Mouse (Mus musculus) kidney, postnatal 4 days (tissue): ENCODE measurements at regions not wholly inside any gene's neighbourhood (a gene's known extent, or its start where the extent isn't known, plus 50 kb on each side); places are given as distances from the start of the nearest gene placed in this dataset.

Experiments used
- DNase-seq, 2 experiments: peaks; one replicate each; pipeline ENCODE4 v3.0.0; 2021; ENCODE audit warnings: mixed read lengths in 2 of 2

DNA sequence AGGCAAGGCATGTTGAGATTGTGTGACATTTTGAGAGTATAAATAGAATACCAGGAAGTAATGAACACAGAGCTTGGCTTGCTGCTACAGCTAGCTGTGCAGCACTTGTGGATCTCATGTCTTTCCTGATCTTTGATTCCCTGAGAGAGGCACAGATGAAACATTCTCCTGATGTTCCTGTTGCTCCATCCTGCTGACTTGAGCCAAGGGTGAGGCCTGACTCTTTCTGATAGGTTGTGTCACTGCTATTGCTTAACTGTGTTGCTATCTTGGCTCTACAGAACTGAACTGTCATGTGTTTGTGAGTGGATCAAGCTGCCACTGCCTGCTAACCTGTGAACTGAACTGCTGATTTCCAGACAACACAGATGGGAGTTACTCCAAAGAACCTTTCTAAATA, 344.5 kb upstream of the Robo1 start:
- no peak for DNase-seq

DNA sequence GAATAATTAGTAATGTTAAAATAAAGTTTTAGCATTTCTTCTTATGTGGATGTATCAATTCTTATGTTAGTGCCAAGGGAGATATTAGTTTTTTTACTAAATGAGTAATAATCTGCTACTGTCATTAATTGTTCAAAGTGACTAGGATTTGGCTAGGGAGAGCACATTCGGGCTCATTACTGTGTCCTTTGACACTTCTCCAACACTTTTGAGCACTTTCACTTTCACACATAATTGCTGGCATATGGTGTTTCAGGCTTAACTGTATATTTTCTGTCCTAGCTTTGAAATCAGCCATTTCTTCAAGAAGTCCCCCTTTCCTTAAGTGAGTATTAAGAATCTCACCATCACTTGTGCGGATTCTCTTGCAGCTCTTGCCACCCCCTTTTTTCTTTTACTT, 334.3 kb upstream of the Robo1 start:
- DNase-seq: no peak

DNA sequence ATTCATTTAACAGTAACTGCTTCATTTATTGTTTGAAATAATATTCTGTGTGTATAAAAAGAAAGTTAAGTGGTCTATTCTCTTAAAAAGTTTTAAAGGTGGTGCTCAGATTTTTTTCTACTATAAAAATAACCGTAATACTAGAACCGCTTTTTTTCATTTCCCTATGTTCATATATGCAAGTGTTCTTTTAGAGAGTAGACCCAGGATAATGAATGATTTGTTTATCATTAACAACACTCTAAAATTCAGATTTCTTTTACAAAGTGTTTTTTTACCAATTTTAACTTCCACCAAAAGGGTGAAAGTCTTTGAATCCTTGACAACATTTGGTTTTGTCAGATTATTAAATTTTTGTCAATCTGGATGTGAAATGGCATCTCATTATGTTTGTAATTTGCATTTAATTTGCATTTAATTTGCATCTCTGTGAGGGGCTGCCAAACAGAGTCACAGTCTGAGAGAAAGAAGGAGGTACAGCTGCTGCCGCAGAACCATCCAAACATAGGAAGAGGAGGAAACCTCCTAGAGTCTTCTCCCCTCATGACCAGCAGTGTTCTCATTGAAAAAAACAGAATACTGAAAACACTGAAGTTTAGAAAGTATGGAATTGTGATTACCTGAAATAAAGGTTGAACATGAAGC, 310.4 kb upstream of the Robo1 start:
- no peak for DNase-seq

DNA sequence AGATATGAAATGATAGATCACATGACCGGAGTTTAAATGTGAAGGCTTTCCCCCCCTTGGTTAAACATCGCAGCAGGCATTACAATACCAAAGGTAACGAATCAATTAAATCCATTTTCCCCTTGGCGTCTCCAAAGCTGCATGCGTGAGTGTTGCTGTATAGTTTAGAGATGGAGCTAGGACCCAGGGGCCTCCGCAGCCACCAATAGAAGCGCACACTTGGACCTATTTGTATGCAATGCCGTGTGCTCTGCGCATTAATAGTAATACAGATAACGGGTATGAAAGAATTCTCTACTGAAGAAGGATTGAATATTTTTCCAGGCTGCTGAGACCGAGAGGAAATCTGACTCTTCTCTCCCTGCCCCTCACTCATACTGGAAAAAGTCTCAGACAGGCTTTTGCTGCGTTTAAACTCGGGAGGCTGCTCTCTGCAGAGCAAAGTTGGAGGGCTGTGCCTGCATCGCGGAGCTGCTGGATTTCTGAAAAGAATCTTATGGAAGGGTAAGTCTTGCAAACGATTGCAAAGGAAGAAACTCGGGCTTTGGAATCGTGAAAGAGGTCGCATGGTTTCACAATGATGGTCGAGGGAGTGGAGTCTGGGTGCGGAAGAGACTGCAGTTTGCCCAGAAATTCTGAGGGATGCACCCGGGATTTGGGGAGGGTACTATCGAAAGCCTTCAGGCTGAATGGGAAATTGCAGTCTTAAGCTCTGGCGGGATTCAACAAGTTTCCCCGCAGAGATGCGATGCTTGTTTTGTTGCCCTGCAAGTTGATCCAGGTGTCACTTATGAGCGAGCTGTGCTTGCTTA, 280.5 kb upstream of the Robo1 start:
- DNase-seq: peak; percentile 2 to 12

DNA sequence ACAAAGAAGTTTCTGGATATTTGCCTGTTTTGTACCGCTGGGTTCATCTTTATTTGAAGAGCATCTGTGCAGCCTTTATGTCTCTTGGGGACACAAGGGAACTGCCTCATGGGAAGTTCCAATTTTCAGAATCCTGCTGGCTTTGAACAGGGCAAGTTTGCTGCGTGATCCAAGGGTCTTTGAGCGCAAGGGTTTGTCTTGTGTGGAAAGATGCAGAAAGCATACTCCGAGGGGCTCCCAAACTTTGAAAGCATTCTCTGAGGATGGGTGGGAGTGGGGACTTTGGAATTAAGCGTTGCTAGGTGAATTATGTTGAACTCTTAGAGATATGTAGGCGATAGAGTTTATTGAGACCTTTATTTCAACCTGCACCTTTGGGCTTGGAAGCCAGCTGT, 279.9 kb upstream of the Robo1 start:
- DNase-seq: no peak

GRCm38 (mm10) chr16:72028798-72029197, 279.3 kb upstream of the Robo1 start:
- peak; percentile 11 to 27 for DNase-seq

- DNase-seq: no peak
Measured at GRCm38 (mm10) chr16:72029273-72029672, 278.8 kb upstream of the Robo1 start.

DNA sequence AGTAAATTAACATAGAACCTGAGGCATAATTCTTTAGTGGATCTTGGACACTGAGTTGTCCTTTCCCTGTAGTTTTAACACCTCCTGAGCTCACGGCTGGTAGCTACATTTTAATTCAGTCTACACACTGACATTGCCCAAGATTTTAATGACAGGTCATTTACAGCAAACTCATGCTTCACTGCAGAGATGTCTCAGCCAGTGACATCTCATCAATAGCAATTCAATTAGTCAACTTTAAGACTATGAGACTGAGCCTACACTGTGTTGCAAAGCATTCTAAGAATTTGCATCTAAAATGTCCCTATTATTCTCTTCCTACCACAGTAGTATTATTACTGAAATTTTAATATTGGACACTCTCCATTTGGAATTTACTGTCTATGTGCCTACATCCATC, 239.9 kb upstream of the Robo1 start:
- no peak for DNase-seq

DNA sequence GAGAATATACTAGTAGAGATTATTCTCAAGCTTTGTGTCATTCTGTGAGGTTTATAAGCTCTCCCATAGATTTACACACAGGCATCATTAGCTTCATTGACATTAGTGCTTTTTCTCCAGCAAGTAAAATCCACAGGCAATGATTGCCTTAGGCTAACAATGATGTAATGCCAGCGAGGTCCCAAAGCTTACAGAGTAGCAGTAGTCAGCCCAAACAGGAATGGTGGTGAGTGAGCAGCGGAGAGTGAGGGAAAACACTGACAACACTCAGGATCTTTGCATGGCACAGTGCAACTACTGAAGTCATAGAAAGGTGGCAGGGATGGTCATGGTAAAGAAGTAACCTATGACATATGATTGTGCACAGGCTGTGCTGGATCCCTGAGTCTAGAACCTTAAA, 238.5 kb upstream of the Robo1 start:
- DNase-seq: no peak

GRCm38 (mm10) chr16:72071756-72072471, 236.2 kb upstream of the Robo1 start:
- no peak for DNase-seq

GRCm38 (mm10) chr16:72085181-72085580, 222.9 kb upstream of the Robo1 start:
- no peak for DNase-seq

GRCm38 (mm10) chr16:72088053-72088452, 220.1 kb upstream of the Robo1 start:
- no peak for DNase-seq

DNA sequence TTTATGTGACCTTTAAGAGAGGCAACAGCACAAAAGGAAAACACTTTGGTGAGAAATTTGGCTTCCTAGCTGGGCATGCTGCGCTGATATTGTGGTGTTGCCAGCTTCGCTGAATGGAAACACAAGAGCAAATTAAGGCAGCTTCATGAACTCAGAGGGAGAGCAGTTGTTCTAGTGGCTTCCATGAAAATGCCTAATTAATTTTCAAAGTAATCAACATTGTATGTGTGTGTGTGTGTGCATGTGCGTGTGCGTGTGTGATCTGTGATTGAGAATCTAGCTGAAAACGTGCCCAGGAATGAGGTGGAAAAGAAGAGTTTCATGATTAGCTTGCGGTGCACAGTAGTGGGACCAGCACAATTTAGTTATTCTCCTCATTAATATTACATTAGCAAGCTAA, 219.2 kb upstream of the Robo1 start:
- no peak for DNase-seq
